8 mouse cellular contexts compared by ENCODE assay signal in the genomic region with DNA sequence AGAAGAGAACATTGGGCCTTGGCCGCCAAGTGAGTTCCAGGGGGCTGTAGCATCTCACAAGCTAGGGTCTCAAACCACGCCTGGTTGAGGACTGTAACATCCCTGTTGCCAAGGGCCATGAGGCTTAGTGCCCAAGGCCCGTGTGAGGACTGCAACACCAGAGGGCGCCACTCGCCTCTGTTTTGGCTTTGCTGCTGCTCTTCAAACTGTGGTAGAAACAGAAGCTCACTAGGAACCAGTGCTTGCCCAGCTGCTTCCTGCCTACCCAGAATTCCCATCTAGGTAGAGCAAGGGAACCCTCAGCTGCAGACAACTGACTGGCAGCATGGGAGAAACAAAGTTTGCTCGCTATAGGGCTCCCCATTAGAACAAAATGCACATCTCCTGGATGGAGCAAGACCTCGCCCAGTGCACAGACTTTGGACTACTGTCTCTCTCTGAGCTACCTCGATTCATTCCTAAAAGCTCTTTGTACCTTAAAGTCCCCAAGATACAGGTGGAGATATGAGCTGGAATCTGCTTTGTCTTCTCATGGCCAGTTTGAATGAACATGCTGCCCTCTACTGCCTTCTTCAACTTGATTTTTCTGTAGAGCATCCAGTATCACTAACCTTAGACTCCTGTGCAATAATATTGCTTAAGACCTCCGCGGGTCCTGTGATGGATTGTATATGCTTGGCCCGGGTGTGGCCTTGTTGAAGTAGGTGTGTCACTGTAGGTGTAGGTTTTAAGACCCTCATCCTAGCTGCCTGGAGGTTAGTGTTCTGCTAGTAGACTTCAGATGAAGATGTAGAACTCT. TPM values are rescaled to one million over a fixed set of nuclear protein-coding genes. Genes with fewer than 3 reads are reported as not detected.
DNase-seq lines count a peak whose midpoint lies in the region; ATAC-seq and TF ChIP-seq lines count a peak whose summit lies in the region.

No protein-coding gene starts in this region.

- no peaks in the 10 kb centered on the region for H3K27me3 ChIP-seq in forebrain, postnatal 0 days (ENCODE audit: insufficient read depth, low read length)
- no peaks in the 10 kb centered on the region for H3K27me3 ChIP-seq in forebrain, embryonic 15.5 days

- no peak for DNase-seq in forebrain, postnatal 0 days
- peak; percentile 8 to 21 for DNase-seq in adrenal gland, postnatal 4 days (ENCODE audit: low spot score in 2 of 2)
- peak; percentile 60 for DNase-seq in gastrocnemius, adult 2 months
- DNase-seq in layer of hippocampus, adult 9-11 months, result peak; percentile 8
- peak; percentile 84 for DNase-seq in testis, postnatal 10 days (ENCODE audit: low spot score)

- H3K36me3 ChIP-seq in forebrain, postnatal 0 days (ENCODE audit: insufficient read depth), result no peaks in the 10 kb centered on the region
- H3K36me3 ChIP-seq in forebrain, embryonic 15.5 days, result no peaks in the 10 kb centered on the region

- no peak overlapping the region for H3K4me3 ChIP-seq in forebrain, postnatal 0 days (ENCODE audit: low read depth, low read length)
- no peak overlapping the region for H3K4me3 ChIP-seq in forebrain, embryonic 15.5 days
- H3K4me3 ChIP-seq in gastrocnemius, adult 2 months, result no peak overlapping the region

- no peak overlapping the region for H3K4me2 ChIP-seq in forebrain, postnatal 0 days (ENCODE audit: low read depth)
- no peak overlapping the region for H3K4me2 ChIP-seq in forebrain, embryonic 15.5 days (replicated peaks)

- intact Hi-C loops in gastrocnemius, adult 2 months (cut with DNase I), result loop anchor here (5.0 kb wide), 1 partner anchor 158 kb away; no protein-coding TSS in a partner anchor

- 80% methylated on average over 11 of the region's 11 CpGs for WGBS in forebrain, postnatal 0 days
- WGBS in forebrain, embryonic 15.5 days, result 77% methylated on average over 11 of the region's 11 CpGs

- no peak for ATAC-seq in forebrain, postnatal 0 days
- no peak for ATAC-seq in forebrain, embryonic 15.5 days (replicated peaks)
- ATAC-seq in CD4-positive, CD25-positive, alpha-beta regulatory T cell, adult 4 months, result peak; percentile 95
- peak; percentile 62 for ATAC-seq in megakaryocyte, adult 5-6 weeks (ENCODE audit: poor library complexity, severe bottlenecking)

- H3K27ac ChIP-seq in forebrain, postnatal 0 days (ENCODE audit: low read depth, low read length), result no peak overlapping the region
- no peak overlapping the region for H3K27ac ChIP-seq in forebrain, embryonic 15.5 days (replicated peaks)
- H3K27ac ChIP-seq in gastrocnemius, adult 2 months, result no peak overlapping the region

- no peak overlapping the region for H3K9ac ChIP-seq in forebrain, postnatal 0 days
- H3K9ac ChIP-seq in forebrain, embryonic 15.5 days (replicated peaks), result no peak overlapping the region

- no peaks in the 10 kb centered on the region for H3K4me1 ChIP-seq in forebrain, postnatal 0 days (ENCODE audit: insufficient read depth)
- no peaks in the 10 kb centered on the region for H3K4me1 ChIP-seq in forebrain, embryonic 15.5 days

- H3K9me3 ChIP-seq in forebrain, postnatal 0 days (ENCODE audit: low read length), result no peaks in the 10 kb centered on the region
- no peaks in the 10 kb centered on the region for H3K9me3 ChIP-seq in forebrain, embryonic 15.5 days

- TF ChIP-seq CTCF in forebrain, postnatal 0 days (IDR thresholded peaks at IDR 0.05; ENCODE audit: low read depth), result peak; percentile 41
- TF ChIP-seq CTCF in gastrocnemius, adult 2 months (IDR thresholded peaks at IDR 0.05), result peak; percentile 64

RNA-seq across cellular contexts. Expression of gene Enpp3, which starts 52.7 kb away (rescaled TPM):
- 2.3 and 2.5 TPM in 2 replicates for total RNA-seq in forebrain, postnatal 0 days (2014; rRNA removed)
- 1.2 and 1.7 TPM in 2 replicates for polyA plus RNA-seq in forebrain, postnatal 0 days (2015; fragmentation: Nextera tagmentation; extraction: Ambion mirVana)
- polyA plus RNA-seq in forebrain, embryonic 15.5 days (2015; fragmentation: Nextera tagmentation; extraction: Ambion mirVana), result 1.5 and 2.1 TPM in 2 replicates
- under 1 TPM; 0.18 to 0.23 TPM for polyA plus RNA-seq in CD4-positive, CD25-positive, alpha-beta regulatory T cell, adult 4 months (2017; shearing (Covaris generic))
- total RNA-seq in adrenal gland, postnatal 4 days (2021), result 1 to 10 TPM; 7.1 to 7.3 TPM
- 1 to 10 TPM; 1.6 to 2.0 TPM for total RNA-seq in gastrocnemius, adult 2 months (2021)
- 0.14 TPM in 1 of 2 replicates, not detected in the other for total RNA-seq in megakaryocyte, adult 5-6 weeks (2015)
- 0.20 TPM in 1 of 2 replicates, not detected in the other for total RNA-seq in megakaryocyte, adult 5-6 weeks (2017)

Comparison
In these comparisons a context has a peak if more than half of its experiments do, and no peak if none do; other contexts are left out.
1. ATAC-seq: peak in CD4-positive, CD25-positive, alpha-beta regulatory T cell, adult 4 months (single experiment) and megakaryocyte, adult 5-6 weeks (single experiment); none in forebrain, postnatal 0 days (single experiment) and forebrain, embryonic 15.5 days (single experiment).